Mouse (Mus musculus) right cerebral cortex, postnatal 36 days (tissue): ENCODE measurements around the gene Rnf40.
"Not testable (repeated sequence)": the region's sequence is repeated elsewhere in the genome, so short reads cannot be mapped to it uniquely, and the experiment has no call there.

Experiments
- DNase-seq, 2 experiments: peaks; one replicate each; pipeline ENCODE4 v3.0.0; 2022; ENCODE audit warnings: low spot score in 2 of 2, mixed read lengths in 1 of 2

The Rnf40 gene

DNA sequence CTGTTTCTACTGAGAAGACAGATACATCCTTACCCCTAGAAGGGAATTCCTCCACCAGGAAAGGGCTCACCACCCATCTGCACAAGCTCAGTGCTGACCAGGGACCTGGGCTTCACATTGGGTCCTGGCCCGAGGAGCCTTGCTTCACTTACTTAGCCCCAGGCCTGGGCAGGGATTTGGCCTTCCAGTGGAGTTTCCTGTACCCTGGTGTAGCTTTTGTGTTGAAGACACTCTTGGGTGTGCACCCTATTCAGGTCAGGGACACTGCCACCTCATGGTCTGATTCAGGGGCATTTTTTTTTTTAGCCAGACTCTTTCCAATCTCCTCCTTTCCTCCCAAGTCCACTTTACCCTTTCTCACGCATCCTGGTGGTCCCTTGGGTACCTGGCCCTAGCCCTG lies 14.3 kb downstream of the Rnf40 start:
- DNase-seq, result no peak

DNA sequence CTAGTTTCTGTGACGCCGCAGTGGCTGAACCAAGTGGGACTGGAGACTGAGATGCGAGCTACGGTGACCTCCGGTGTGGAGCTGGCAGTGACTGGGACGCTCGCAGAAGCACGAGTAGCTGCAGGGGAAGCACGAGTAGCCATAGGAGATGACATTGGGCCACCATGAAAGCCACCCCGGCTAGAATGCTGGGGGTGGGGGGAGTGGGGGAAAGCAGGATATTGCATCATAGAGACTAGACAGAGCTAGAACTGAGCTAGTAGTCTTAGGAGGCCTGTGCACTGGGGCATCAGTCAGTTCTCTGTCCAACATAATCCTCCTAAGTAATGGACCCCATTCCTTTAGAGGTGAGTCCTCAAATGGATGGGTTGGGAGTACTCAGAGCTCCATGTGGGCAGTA lies 15.7 kb downstream of the Rnf40 start:
- no peak for DNase-seq

DNA sequence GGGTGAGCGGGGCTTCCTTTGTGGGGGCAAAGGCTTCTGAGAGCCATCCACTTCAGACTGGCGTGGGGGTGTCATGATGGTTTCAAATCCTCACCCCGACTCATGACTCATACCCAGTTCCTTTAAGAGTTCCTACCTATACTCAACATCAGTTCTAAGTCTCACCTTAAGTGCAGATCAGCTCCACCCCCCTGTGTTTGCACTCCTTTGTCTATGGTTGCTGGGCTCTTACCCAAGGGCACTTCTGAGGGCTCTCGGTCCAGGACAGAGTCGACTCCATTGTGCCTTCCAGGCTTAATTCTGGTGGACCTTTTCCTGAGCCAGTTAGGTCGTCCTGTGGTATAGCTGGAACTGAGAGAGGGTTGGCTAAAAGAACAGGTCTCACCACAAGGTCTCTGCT lies 18.6 kb downstream of the Rnf40 start:
- DNase-seq, result no peak

DNA sequence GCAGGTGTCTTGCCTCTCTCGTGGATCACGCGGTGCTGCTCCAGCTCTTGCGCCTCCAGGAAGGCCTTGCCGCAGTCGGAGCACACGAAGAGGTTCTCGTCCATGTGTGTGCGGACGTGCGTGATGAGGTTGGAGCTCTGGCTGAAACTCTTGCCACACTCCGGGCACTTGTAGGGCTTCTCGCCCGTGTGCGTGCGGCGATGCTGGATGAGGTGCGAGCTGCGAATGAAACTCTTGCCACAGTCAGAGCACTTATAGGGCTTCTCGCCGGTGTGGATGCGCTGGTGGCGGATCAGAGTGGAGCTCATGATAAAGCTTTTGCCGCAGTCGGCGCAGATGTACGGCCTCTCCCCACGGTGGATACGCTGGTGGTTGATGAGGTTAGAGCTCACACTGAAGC lies 22.4 kb downstream of the Rnf40 start:
- no peak for DNase-seq

DNA sequence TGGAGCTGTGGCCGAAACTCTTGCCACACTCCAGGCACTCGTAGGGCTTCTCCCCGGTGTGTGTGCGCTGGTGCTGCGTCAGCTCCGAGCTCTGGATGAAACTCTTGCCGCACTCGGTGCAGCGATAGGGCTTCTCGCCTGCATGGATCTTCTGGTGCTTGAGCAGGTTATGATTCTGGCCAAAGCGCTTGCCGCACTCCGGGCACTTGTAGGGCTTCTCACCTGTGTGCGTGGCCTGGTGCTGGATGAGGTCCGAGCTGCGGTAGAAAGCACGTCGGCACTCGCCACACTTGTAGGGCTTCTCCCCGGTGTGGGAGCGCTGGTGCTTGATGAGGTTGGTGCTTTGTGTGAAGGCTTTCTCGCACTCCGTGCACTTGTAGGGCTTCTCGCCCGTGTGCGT lies 23.0 kb downstream of the Rnf40 start:
- no peak for DNase-seq

DNA sequence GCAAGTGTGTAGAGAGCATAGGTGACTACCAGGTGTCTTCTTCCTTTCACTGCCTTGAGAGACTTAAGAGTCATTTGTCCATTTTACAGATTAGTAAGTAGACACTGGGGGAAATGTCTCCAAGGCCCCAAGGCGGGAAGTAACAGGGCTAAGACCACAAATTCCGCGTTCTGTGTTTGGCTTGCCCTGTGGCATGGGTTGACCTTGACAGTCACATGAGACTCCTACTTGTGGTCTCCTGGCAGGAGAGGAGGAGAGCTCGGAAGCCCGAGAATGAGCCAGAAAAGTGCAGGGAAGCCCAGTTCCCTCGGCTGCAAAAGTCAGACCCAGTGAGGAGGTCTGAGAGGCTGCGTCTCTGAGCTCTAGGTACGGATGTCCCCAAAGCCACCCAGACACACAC lies 24.9 kb downstream of the Rnf40 start:
- DNase-seq, result no peak

DNA sequence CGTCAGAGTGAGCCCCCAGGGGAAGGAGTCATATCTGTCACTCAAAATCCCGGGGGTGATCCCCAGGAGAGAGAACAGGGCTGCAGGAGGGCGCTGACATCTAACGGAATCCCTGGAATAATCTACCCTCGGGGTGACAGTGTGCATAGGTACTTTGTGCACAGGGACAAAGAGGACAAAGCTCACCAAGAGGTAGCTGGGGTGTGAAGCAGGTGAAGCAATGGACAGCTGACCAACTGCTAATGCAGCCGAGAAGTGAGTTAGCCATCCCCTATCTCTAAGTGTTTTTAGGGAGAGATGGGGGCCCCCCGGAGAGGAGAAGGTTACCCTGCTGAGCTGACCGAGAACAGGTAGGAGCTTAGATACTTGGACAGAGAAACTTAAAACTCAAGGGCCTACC lies 25.5 kb downstream of the Rnf40 start:
- DNase-seq, result no peak

DNA sequence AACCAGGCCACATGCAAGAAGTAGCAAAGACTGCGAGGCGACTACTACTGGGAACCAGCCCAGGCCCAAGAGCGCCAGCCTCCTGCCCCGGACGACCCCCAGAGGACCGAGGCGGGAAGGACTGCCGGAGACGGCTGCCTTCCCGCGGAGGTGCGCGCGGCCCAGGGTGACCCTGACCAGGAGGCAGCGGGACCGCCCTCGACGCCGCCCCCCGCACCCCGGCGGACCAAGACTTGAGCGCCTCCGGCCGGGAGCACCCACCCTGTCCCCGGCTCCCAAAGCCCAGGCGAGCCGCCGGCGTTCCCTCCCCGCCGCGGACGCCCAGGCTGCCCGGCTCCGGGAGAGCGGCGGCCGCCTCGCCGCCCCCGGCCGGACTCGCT lies 25.9 kb downstream of the Rnf40 start:
- no peak for DNase-seq

DNA sequence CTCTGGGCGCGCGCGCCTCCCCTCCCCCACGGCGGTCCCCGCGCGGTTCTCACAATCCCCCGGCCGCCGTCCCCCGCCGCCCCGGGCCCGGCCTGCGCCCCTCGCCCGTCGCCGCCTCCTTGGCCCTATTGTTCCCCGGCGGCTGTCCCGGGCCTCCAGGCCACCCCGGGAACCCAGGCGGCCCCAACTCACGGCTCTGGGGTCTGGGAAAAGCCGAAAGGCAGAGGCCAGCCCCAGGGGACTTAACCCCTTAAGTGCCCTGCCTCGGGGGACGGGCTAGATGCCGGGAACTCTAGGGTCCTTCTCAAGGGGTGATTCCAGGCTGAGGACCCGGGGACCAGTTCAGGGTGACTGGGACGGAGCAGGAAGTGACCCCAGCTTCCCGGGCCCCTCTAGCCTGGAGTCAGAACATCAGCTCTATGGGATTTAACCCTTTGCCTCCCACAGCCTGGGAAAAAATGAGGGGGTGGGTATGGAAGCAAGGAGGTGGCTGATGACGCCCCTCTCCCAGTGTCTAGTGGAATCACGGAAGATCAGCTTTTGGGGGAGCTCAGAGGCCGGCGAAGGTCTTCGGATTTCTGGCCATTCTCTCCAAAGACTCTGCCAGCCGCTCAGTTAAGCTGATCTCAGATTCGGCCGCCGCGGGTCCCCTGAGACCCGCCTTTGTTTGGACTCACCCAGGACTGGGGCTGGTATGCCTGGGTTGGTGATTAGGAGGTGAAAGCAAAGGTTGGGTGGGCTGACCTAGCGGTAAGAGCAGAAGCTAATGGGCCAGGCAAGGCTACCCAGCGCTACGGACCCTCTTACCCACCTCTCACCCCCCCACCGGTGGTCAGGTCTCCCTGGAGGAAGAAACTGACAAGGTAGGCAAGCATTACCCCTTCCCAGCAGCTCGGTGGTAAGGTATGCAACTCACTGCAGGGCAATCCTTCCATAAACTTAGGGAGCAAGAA lies 26.6 kb downstream of the Rnf40 start, which contains the start of gene Zfp629:
Zfp629 (minus strand) TSS at position 907 of the 953 bp plus-strand sequence.
- peak; percentile 60 to 63 for DNase-seq

DNA sequence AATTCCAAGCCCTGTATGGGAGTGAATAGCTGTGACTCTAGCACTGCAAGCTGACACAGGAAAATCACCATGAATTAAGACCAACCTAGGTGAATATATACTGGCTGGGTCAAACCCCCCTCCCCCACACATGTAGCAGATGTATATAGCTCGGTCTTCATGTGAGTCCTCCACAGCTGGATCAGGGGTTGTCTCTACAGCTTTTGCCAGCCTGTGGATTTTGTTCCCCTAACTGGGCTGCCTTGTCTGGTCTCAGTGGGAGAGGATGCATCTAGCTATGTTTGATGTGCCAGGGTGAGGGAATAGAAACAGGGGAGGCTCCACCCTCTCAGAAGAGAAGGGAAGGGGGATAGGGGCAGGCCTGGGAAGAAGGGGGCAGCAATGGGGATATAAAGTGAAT lies 27.8 kb downstream of the Rnf40 start:
- DNase-seq, result no peak

DNA sequence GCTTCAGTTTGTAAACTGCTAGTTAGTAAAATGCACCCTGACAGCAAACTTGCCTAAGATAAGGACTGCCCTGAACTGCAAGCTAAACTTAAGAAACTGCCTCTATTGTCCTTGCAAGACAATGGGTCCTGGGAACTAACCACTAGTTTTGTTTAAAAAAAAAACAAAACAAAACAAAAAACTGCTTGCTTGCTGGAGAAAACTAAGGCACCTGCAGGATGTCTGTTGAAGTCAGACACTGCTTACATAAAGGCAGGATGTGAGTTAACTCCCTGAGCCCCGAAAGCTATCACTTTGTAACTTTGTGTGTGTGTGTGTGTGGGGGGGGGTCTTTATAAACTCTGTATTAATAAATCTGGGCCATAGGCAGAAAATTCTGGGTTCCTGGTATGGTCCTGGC lies 28.3 kb downstream of the Rnf40 start:
- no peak for DNase-seq

DNA sequence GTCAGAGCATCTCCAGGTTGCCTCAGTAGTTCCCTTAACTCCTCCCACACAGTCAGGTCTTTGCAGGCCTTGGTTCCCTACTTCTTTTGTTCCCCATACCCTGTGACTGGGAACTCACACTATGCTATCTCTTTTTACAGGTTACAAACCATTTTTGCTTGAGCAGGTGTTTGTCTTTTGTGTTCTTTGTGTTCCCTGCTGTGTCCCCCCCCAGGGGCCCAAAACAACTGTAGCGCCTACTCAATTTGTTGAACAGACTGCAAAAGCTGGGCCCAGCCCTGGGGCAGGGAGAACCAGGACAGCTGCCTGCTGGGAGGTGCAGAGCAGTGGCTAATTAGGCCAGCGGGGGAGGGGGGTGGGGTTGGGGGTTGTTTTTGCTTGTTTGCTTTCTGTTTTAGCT lies 29.4 kb downstream of the Rnf40 start:
- DNase-seq, result no peak

DNA sequence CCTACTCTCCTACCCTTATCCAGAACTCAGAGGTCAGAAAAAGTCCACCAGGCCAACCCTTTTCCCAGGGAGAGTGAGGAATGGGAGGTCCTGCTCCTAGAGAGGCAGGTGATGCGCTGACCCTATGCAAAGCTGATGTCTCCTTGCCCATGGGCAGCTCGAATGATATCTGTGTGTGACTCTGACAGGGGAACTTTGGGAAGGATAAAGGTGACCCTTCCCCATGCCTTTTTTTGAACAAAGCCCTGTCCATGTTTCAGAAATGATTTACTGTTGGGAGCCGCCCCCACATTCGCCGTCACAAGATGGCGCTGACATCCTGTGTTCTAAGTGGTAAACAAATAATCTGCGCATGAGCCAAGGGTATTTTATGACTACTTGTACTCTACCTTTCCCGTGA lies 29.8 kb downstream of the Rnf40 start:
- DNase-seq, result not testable (repeated sequence)

DNA sequence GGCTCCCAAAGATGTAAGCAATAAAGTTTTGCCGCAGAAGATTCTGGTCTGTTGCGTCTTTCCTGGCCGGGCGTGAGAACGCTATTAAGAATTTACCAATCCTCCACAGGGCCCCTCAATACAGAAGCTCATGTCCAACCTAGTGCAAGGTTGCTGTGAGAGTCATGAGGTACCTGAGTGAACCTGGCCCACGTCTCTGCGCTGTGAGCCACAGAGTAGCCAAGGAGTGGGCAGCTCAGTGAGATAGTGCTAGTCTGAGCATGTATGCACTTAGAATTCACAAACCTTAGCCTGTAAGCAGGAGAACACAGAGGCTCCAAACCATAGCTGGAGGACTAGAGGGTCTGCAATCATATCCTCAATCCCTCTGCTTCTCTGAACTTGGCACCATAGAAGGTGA lies 37.5 kb downstream of the Rnf40 start:
- no peak for DNase-seq

DNA sequence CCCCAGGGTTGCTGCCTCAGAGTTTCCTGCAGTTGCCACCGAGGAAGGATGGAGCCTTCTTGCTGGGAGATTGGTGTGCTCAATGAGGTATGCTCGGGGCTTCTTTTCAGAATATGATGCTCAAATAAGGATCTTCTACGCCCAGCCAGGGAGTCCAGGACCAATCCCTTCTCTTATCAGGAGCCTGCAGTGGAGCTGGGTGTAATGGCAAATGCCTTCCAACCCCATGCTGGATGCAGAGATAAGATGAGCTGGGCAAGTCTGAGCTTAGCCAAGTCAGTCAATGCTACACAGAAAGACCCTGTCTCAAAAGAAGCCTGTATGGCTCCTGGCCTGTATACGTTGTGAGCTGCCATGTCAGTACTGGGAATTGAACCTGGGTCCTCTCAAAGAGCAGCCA lies 37.9 kb downstream of the Rnf40 start:
- no peak for DNase-seq

DNA sequence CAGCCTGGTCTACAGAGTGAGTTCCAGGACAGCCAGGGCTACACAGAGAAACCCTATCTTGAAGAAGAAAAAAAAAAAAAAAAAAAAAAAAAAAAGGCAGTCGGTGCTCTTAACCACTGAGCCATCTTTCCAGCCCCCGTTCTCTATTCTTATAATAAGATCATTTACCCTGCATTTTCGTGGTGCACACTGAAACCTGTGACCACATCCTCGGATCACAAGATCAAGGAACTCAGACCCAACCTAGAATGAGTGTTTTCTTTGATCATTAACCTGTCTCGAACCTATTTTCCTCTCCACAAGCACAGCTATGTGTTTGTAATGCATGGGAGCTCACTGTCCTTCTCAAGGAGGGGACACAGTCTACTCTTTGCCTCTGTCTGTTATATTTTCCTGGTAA lies 40.1 kb downstream of the Rnf40 start:
- DNase-seq, result no peak

DNA sequence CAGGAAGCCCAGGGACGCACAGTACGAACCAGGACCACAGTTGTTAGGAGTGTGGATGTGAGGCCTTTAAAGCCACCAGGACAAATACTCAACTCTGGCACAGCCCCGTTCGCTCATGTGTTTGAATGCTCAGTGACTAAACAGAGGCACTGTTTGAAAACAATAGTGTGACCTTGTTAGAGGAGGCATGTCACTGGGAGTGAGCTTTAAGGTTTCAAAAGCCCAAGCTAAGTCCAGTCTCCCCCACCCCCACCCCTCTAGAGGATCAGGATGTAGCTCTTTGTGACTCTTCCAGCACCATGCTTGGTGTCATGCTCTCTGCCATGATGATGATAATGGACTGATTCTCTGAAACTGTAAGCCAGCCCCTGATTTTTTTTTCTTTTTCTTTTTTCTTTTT lies 42.8 kb downstream of the Rnf40 start:
- no peak for DNase-seq

DNA sequence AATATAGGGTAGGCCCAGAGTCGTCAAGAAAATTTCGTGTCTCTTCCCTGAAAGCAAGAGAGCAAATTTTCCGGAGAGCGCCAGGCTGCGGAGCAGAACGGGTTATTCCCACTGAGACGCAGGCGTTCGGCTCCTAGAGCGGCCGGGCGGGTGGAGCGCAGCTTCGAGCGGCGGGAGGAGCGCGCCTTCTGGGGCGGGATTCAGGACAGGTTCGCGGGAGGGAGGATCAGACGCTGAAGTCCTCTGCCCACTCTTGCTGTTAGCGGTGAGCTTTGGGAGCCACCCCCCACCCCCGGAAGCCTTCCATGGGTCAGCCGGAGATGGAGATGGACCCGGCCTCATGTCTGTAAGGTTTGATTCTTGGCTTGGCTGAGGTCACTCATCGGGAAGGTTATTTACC lies 48.4 kb downstream of the Rnf40 start:
- DNase-seq, result peak; percentile 62 to 73

DNA sequence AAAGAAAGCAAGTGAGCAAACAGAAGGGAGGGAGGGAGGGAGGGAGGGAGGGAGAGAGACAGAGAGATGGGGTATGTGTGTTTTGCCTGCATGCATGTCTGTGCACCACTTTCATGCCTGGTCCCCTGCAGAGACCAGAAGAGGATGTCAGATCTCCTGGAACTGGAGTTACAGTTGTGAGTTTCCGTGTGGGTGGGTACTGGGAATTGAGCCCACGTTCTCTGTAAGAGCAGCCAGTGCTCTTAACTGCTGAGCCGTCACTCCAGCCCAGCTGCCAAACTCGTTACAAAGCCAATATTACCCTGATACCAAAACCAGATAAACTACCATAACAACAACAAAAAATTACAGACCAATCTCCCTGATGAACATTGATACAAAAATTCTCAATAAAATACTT lies 52.7 kb downstream of the Rnf40 start:
- DNase-seq, result no peak

DNA sequence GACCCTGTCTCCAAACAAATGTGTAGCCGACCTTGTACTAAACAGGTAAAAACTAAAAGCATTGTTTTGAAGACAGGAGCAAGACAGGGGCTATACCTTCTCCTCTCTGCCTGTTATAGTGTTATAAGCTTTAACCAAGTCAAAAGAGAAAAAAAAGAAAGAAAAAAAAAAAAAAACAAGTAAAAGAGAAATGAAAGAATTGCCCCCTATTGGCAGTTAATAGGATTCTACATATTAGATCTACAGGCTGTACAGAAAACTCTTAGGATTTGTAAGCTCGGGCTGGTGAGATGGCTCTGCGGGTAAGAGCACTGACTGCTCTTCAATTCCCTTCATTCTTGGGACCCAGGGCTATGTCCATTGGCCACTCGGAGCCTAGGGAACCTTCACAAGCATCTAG lies 53.7 kb downstream of the Rnf40 start:
- no peak for DNase-seq

DNA sequence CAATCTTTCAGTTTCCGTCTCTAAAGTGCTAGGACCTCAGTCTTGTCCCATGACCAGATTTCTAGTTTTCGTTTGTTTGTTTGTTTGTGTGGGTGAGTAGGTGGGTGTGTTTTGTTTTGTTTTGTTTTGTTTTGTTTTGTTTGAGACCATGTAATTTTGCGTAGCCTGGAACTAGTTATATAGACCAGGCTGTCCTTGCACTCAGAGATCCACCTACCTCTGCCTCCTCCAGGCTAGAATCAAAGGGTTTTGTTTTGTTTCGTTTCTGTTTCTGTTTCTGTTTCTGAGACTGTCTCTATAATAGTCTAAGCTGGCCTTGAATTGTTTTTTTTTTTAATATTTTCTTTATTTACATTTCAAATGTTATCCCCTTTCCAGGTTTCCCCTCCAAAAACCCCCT lies 57.8 kb downstream of the Rnf40 start:
- no peak for DNase-seq

DNA sequence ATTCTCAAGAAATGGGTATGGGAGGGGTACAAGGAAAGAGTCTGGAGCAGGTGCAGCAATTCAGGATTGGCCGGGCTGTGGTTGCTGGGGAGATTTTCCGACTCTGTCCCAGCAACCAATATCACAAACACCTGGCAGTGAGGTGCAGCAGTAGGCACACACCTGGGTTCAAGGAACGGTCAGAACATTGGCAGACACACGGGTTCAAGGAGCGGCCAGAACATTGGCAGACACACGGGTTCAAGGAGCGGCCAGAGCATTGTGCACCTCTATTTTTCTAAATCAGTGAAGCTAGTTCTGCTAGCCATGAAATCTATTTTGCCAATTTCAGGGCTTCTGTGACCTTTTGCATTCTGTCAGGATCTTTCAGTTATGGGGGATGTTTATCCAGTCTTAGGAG lies 59.0 kb downstream of the Rnf40 start:
- not testable (repeated sequence) for DNase-seq

DNA sequence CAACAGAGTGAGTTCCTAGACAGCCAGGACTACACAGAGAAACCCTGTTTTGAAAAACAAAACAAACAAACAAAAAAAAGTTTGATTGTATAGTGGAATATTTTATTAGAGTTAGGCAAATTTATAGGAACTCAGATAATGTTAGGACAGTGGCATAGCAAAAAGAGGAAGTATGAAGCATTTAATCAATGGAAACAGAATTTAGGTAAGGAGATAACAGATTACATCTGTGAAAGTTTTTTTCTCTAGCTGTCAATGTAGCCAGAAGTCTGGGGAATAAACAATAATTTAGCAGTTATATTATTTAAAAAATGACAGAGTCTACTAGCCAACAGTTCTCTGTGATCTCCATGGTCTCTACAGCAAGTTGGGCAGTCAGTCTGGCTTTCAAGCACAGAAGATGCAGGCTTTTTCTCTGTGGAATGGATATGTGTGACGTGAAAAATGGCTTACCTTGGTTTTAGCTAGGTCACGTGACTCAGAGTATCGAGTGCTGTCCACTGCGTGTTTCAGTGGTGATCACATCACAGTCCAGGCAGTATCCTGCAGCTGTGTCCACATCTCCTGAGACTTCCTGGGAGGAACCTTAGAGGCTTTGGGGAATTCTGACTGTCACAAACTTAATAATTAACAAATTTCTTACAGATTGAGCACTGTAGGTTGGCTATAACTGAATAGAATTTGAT lies 60.1 kb downstream of the Rnf40 start:
- no peak for DNase-seq
